Mouse (Mus musculus) left cerebral cortex, adult 2 months (tissue): ENCODE results near the gene Slc22a12. TPM values are rescaled to one million over a fixed set of nuclear protein-coding genes. Genes with fewer than 3 reads are reported as not detected.
A peak's percentile ranks its signal among the peaks of the same experiment; 100 is the strongest.

Experiments
- DNase-seq, 2 experiments: peaks; one replicate each; pipeline ENCODE4 v3.0.0; 2021 to 2022; ENCODE audit warnings: low spot score in 2 of 2, mixed read lengths in 1 of 2; ENCODE audit errors: extremely low spot score in 1 of 2
- H3K27ac ChIP-seq: fragments of 200-600 bp; 2 replicates; pipeline ENCODE4 v1.8.1; 2022
- H3K4me3 ChIP-seq: fragments of 200-600 bp; 2 replicates; pipeline ENCODE4 v1.8.1; 2022
- CTCF ChIP-seq: fragments of 200-600 bp; IDR thresholded peaks from 2 replicates; pipeline ENCODE4 v1.8.1; 2022; ENCODE audit warnings: antibody characterized with exemption, mild to moderate bottlenecking, moderate library complexity
- intact Hi-C: fragments of 180-260 bp; cut with DNase I; formaldehyde crosslinking; loops from one replicate; pipeline ENCODE4 v1.15.1; 2025
- total RNA-seq, 2 experiments: library from RNA; stranded (reverse); gene quantifications; 2 replicates each; pipeline ENCODE4 v1.2.3; 2021

Gene Slc22a12
- total RNA-seq, 2 experiments from 2014 or later = 0.68 TPM; not detected in 1

- Histone ChIP-seq H3K4me3 (no peak overlapping the region), H3K27ac (no peak overlapping the region)
- intact Hi-C loops = no loop called here
- no peak for TF ChIP-seq CTCF
- DNase-seq = no peak
Measured at GRCm38 (mm10) chr19:6551215-6551614, 8.4 kb upstream of the Slc22a12 start.

- TF ChIP-seq CTCF = no peak
- DNase-seq = peak in 1 of 2 experiments; percentile 65
- Histone ChIP-seq H3K27ac (peak overlapping the region; percentile 51), H3K4me3 (no peak overlapping the region)
- intact Hi-C loops = no loop called here
Measured at GRCm38 (mm10) chr19:6549566-6549965, 6.7 kb upstream of the Slc22a12 start.

- intact Hi-C loops = no loop called here
- TF ChIP-seq CTCF = no peak
- no peak for DNase-seq
- Histone ChIP-seq H3K27ac (peak overlapping the region; percentile 51; the same call in 1 of the 2 replicates), H3K4me3 (no peak overlapping the region)
Measured at GRCm38 (mm10) chr19:6548431-6549410, 5.9 kb upstream of the Slc22a12 start.

GRCm38 (mm10) chr19:6547801-6548200 lies 5.0 kb upstream of the Slc22a12 start:
- Histone ChIP-seq H3K27ac (no peak overlapping the region), H3K4me3 (no peak overlapping the region)
- intact Hi-C loops = no loop called here
- TF ChIP-seq CTCF = no peak
- DNase-seq = no peak

GRCm38 (mm10) chr19:6546096-6546495 lies 3.3 kb upstream of the Slc22a12 start:
- Histone ChIP-seq H3K27ac (no peak overlapping the region), H3K4me3 (no peak overlapping the region)

GRCm38 (mm10) chr19:6545481-6545880 lies 2.6 kb upstream of the Slc22a12 start:
- TF ChIP-seq CTCF = no peak
- Histone ChIP-seq H3K27ac (no peak overlapping the region), H3K4me3 (no peak overlapping the region)
- DNase-seq = no peak
- intact Hi-C loops = no loop called here

More at GRCm38 (mm10) chr19:6546096-6546495, 3.3 kb upstream of the Slc22a12 start:
- TF ChIP-seq CTCF = no peak
- DNase-seq = no peak
- intact Hi-C loops = no loop called here

- Histone ChIP-seq H3K4me3 (no peak overlapping the region), H3K27ac (no peak overlapping the region)
- TF ChIP-seq CTCF = no peak
- no peak for DNase-seq
- intact Hi-C loops = no loop called here
Measured at GRCm38 (mm10) chr19:6544712-6545111, 1.9 kb upstream of the Slc22a12 start.

GRCm38 (mm10) chr19:6543518-6543917 lies 686 bp upstream of the Slc22a12 start:
- no peak overlapping the region for H3K27ac ChIP-seq
- TF ChIP-seq CTCF = no peak
- DNase-seq = no peak
- intact Hi-C loops = no loop called here
- H3K4me3 ChIP-seq = no peak overlapping the region

- no peak for TF ChIP-seq CTCF
- DNase-seq = no peak
- intact Hi-C loops = no loop called here
- Histone ChIP-seq H3K27ac (no peak overlapping the region), H3K4me3 (no peak overlapping the region)
Measured at GRCm38 (mm10) chr19:6543035-6543383, 177 bp upstream of the Slc22a12 start.

- TF ChIP-seq CTCF = no peak
- intact Hi-C loops = no loop called here
- Histone ChIP-seq H3K4me3 (no peak overlapping the region), H3K27ac (no peak overlapping the region)
- no peak for DNase-seq
Measured at GRCm38 (mm10) chr19:6541521-6541920, 1.3 kb downstream of the Slc22a12 start.

GRCm38 (mm10) chr19:6540191-6540590 lies 2.6 kb downstream of the Slc22a12 start:
- no peak for TF ChIP-seq CTCF
- Histone ChIP-seq H3K4me3 (no peak overlapping the region), H3K27ac (no peak overlapping the region)
- no peak for DNase-seq
- intact Hi-C loops = no loop called here

GRCm38 (mm10) chr19:6539592-6539991 lies 3.2 kb downstream of the Slc22a12 start:
- intact Hi-C loops = no loop called here
- no peak overlapping the region for H3K27ac ChIP-seq
- no peak overlapping the region for H3K4me3 ChIP-seq
- no peak for TF ChIP-seq CTCF
- DNase-seq = no peak

- no peak for TF ChIP-seq CTCF
- Histone ChIP-seq H3K4me3 (no peak overlapping the region), H3K27ac (no peak overlapping the region)
- intact Hi-C loops = no loop called here
- no peak for DNase-seq
Measured at GRCm38 (mm10) chr19:6538546-6538945, 4.3 kb downstream of the Slc22a12 start.
